Mouse (Mus musculus) macrophage (primary cell): ENCODE measurements around the gene Unc119. TPM values are rescaled to one million over a fixed set of nuclear protein-coding genes. Genes with fewer than 3 reads are reported as not detected.

Experiments used
- H3K27ac ChIP-seq: fragments of 350-480 bp; formaldehyde crosslinking; 2 replicates; pipeline ENCODE4 v1.9.0; 2021
- H3K36me3 ChIP-seq: fragments of 350-480 bp; formaldehyde crosslinking; 2 replicates; pipeline ENCODE4 v1.9.0; 2021; ENCODE audit errors: inconsistent target
- H3K4me3 ChIP-seq: fragments of 350-480 bp; formaldehyde crosslinking; 2 replicates; pipeline ENCODE4 v1.9.0; 2021; ENCODE audit errors: inconsistent target
- H3K79me2 ChIP-seq: fragments of 350-480 bp; formaldehyde crosslinking; 2 replicates; pipeline ENCODE4 v1.9.0; 2021; ENCODE audit errors: inconsistent target
- WGBS: methylation state at CpG from one replicate; pipeline ENCODE4 v1.1.7; 2026; ENCODE audit warnings: inconsistent platforms; ENCODE audit not compliant: missing documents; 5-methylcytosine and 5-hydroxymethylcytosine counted together
- polyA plus RNA-seq: library from polyadenylated mRNA; stranded (reverse); fragments of 250-400 nt; gene quantifications from 3 replicates; pipeline ENCODE4 v1.2.4, GENCODE M21; 2018; ENCODE audit warnings: inconsistent platforms

Unc119 gene
- polyA plus RNA-seq, 1 experiment from 2014 or later: 21.6 TPM

DNA sequence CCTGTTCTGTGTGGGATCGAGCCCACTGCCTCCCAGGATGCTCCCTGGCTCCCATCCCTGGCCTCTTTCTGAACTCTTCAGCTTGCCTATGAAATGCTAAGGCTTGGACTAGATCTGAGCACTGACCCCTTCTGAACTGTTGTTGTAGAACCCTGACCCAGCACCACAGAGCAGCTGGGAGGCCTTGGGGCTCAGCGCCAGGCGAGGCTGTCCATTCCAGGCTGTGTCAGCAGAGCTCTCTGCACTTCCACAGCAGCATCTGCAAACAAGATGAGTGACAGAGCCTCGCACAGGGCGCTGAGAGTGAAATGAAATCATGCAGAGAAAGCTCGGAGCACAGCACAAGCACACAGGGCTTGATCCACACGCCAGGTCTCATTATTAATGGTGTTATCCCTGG lies 29.3 kb downstream of the Unc119 start:
- Histone ChIP-seq H3K4me3 (no peak overlapping the region), H3K36me3 (no peaks in the 10 kb centered on the region)
- 93% methylated on average over 7 of the region's 7 CpGs for WGBS

DNA sequence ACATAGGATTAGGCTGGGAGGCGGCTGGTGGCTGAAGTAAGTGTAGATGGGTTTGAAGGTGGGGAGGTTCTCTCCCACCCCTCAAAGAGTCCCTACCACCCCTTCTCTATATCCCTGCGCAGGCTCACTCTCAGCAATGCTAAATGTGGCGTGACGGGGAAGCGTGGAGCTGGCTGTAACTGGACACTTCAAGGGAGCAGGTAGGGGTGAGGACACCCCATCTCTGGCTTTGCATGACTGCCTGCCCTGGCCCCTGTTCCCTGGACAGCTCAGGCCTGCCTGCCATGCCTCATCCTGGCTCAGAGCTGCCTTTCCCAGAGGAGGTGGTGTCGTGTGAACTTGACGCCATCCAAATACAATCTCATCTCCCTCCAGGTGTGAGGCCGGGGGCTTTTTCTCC lies 30.9 kb downstream of the Unc119 start:
- Histone ChIP-seq H3K79me2 (no peaks in the 10 kb centered on the region), H3K36me3 (no peaks in the 10 kb centered on the region), H3K27ac (no peak overlapping the region), H3K4me3 (no peak overlapping the region)
- 99% methylated on average over 8 of the region's 8 CpGs for WGBS

More for the DNA sequence above, 29.3 kb downstream of the Unc119 start:
- Histone ChIP-seq H3K27ac (no peak overlapping the region), H3K79me2 (no peaks in the 10 kb centered on the region)

DNA sequence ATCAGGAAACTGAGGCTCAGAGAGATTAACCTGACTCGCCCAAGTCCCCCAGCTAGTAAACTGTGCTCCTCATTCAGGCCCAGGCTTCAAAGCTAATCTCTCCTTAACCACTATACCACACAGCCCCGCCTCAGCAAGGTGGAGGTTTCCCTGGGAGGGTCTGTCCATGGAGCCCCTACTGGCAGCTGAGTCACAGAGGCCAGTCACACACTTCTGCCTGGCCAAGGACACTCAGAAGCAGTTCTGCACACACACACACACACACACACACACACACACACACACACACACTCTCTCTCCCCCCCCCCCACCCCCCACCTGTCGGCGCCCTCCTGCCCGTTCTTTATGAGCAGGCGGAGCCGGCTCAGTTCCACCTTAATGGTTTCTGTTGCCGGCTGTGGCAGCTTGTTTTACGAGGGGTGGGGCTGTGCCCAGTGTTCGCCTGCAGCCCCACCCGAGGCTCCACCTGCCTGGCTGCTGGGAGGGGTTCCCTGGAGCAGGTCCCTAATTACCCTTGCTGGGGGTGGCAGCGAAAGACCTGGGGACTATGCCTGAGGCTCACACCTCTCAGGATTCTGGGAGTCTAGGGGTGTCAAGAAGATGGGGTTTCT lies 34.4 kb downstream of the Unc119 start:
- Histone ChIP-seq H3K4me3 (no peak overlapping the region), H3K36me3 (no peaks in the 10 kb centered on the region), H3K79me2 (no peaks in the 10 kb centered on the region), H3K27ac (no peak overlapping the region)
- 37% methylated on average over 7 of the region's 12 CpGs for WGBS

DNA sequence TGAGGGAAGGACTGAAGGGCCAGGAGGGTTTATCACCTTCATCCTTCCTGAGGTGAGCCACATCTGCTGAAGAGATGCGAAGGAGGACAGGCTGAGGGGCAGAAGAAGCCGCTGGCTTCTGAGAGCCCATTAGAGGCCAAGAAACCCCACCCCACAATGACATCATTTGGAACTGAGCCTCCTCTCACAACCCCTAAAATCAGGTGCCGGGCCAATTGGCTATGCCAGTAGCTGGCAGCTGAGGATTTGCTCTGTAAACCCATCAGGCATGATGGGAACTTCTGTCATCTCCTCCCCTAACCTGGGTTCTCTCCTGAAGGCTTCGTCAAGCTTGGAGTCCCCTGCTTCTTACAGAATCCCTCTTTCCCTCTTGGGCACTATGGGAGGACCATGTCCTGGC lies 37.1 kb downstream of the Unc119 start:
- Histone ChIP-seq H3K36me3 (no peaks in the 10 kb centered on the region), H3K27ac (no peak overlapping the region), H3K4me3 (no peak overlapping the region), H3K79me2 (no peaks in the 10 kb centered on the region)
- 91% methylated on average over 4 of the region's 4 CpGs for WGBS

DNA sequence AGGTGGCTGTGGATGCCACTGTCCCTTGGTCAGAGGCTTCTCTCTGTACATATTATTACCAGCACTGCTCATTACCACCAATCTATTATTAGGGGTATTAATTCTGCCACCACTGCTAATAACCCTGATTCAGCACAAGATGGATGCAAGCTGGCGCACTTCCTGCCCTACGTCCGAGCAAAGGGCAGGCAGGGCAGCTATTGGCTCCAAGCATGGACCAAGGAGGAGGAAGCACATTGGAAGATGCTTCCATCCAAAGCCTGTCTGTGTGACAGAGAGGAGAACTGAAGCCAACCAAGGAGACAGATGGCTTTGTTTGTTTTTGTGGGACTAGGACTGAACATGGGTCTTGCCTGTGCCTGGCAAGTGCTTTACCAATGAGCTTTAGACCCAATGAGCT lies 37.7 kb downstream of the Unc119 start:
- Histone ChIP-seq H3K4me3 (no peak overlapping the region), H3K79me2 (no peaks in the 10 kb centered on the region), H3K36me3 (no peaks in the 10 kb centered on the region), H3K27ac (no peak overlapping the region)
- 91% methylated on average over 3 of the region's 3 CpGs for WGBS

DNA sequence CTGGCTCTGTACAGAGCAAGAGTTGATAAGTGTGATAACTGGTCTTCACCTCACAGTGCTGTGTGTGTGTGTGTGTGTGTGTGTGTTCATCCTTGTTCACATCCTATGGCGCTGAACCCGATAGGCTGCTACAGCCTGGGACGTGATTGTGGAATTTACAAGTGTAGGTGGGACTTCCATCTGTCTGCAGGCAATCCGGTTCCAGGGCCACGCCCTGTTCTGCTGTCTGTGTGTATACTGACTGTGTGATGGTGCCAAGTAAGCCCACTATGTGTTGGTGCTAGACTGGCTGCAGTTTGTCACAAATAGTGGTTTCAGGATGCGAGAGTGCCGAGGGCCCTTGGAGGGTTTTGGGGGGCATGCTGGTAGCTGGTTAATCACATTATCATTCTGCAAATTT lies 39.0 kb downstream of the Unc119 start:
- 94% methylated on average over 7 of the region's 7 CpGs for WGBS
- Histone ChIP-seq H3K79me2 (no peaks in the 10 kb centered on the region), H3K36me3 (no peaks in the 10 kb centered on the region), H3K4me3 (no peak overlapping the region), H3K27ac (no peak overlapping the region)

DNA sequence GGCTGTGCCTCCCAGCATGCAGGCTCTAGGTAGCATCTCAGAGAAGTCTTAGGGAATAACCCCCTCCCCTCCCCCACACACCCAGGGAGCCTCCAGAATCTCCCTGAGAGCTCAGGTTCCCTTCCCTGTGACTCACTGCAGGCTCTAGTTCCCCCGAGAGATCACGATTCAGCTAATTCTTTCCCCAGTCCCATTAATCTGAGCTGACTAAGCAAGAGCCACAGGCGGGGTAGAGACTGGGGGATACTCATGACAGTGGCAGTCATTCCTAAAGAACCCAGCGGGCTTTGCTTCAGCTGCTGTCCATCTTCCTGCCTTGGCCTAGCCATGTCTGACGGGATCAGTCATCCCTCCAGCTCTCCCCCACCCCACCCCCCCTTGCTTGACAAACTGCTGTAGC lies 39.4 kb downstream of the Unc119 start:
- H3K27ac ChIP-seq: no peak overlapping the region
- no peak overlapping the region for H3K4me3 ChIP-seq
- H3K36me3 ChIP-seq: no peaks in the 10 kb centered on the region
- H3K79me2 ChIP-seq: no peaks in the 10 kb centered on the region
- WGBS: 81% methylated on average over 5 of the region's 5 CpGs

DNA sequence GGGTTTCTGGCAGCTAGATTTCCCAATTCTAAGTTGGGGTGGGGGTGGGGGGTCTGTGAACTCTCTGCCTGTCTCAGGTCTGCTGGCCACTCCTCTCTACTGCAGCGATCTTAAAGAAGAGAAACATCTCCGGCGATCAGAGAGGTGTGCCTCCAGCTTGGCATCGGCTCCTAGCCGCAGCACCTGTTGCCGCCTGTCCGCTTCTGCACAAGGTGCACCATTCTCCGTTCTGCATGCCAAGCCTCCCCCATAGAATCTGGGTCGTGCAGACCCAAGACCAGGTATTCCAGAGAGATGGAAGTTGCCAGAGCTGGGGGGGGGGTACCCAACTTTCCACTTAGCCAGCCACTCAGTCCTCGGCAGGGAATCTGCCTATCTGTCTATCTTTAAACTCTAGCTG lies 42.5 kb downstream of the Unc119 start:
- Histone ChIP-seq H3K27ac (no peak overlapping the region), H3K4me3 (no peak overlapping the region), H3K36me3 (no peaks in the 10 kb centered on the region), H3K79me2 (no peaks in the 10 kb centered on the region)
- 95% methylated on average over 10 of the region's 10 CpGs for WGBS

DNA sequence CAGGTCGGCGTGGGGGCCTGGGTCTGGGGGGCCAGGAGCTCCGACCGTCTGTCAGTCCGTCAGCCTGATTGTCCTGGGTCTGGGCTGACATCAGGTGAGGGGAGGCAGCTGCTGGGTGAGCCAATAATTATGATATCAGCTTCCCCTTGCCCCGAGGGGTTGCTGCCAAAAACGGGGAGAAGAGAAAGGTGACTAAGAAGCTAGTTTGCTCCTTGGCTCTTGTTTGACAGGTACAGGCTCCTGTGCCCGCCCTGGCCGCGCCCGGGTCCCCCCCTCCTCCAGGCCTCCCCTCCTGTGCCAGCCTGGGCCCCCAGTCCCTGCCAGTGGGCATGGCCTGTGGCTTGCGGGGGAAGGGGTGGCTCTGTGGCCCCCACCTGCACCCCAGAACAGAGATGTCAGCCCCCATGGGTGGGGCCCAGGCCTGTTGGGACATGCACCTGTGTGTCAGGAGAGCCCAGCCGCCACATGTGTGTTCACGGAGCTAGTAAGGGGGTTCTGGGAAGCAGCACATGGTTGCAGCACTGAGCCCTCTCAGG lies 43.3 kb downstream of the Unc119 start, which contains the start of gene Foxn1:
Foxn1 (minus strand) TSS at position 51 of the 536 bp plus-strand sequence.
- 87% methylated on average over 13 of the region's 14 CpGs for WGBS

DNA sequence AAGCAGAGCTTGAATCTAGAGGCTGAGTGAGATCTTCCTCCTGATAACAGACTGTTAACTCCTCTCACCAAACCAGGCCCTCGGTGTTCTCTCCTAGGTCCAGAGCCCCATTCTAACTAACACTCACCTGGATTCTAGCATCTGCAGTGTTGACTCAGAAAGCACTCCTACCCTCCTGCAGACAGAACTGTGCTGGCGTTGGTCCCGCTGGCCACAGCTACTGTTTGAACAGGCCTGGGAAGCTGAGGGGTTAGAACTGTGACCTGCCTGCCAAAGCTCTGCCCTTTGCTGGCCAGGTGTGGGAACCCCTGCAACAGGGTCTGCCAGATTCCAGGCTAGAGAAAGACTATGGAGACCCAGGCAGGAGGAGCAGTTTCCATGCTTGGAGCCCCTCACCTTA lies 49.4 kb downstream of the Unc119 start:
- H3K27ac ChIP-seq: no peak overlapping the region
- no peaks in the 10 kb centered on the region for H3K36me3 ChIP-seq
- 100% methylated on average over 3 of the region's 3 CpGs for WGBS
- H3K4me3 ChIP-seq: no peak overlapping the region
- H3K79me2 ChIP-seq: no peaks in the 10 kb centered on the region

More for the DNA sequence above, 43.3 kb downstream of the Unc119 start, which contains the start of gene Foxn1:
- H3K36me3 ChIP-seq: no peaks in the 10 kb centered on the region
- no peak within 1 kb of the TSS for H3K4me3 ChIP-seq
- H3K27ac ChIP-seq: no peak within 1 kb of the TSS
- no peaks in the 10 kb centered on the region for H3K79me2 ChIP-seq

DNA sequence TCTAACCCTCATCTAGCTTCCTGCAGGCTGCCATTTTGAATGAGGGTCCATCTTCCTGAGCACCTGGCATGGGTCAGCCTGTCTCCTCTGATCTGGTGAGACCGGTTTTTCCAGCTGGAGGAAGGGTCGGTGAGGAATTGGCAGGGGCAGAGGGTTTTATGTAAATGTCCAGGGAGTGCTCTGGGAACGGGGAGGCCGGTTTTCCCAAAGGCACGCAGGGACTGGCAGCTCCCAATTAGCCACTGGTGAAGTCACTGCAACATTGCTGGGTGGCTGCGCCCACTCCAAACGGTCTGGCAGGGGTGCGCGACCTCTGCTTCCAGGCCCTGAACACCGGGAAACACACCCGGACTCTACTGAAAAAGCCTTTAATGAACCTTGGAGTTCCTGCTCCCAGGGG lies 53.7 kb downstream of the Unc119 start:
- 80% methylated on average over 11 of the region's 11 CpGs for WGBS
- H3K27ac ChIP-seq: no peak overlapping the region
- H3K4me3 ChIP-seq: no peak overlapping the region
- H3K79me2 ChIP-seq: no peaks in the 10 kb centered on the region
- no peaks in the 10 kb centered on the region for H3K36me3 ChIP-seq

DNA sequence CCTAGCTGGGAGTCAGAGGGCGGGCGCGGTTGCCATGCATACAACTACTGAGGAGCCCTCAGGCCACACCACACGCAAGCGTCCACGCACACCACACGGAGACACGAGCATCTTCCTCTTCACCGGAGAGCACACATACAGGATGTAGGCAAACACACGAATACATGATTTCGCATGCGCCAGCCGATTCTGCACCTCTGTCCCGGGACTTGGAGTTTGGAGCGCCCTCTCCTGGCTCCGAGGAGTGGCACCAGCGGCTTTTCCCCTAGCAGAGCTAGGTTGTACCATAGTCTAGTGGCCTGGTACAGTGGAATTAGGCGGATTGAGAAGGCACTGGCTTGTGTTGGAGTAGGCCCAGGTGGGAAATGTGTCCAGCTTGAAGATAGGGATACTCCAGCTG lies 54.1 kb downstream of the Unc119 start:
- no peaks in the 10 kb centered on the region for H3K79me2 ChIP-seq
- 34% methylated on average over 18 of the region's 18 CpGs for WGBS
- no peaks in the 10 kb centered on the region for H3K36me3 ChIP-seq
- H3K4me3 ChIP-seq: no peak overlapping the region
- no peak overlapping the region for H3K27ac ChIP-seq

DNA sequence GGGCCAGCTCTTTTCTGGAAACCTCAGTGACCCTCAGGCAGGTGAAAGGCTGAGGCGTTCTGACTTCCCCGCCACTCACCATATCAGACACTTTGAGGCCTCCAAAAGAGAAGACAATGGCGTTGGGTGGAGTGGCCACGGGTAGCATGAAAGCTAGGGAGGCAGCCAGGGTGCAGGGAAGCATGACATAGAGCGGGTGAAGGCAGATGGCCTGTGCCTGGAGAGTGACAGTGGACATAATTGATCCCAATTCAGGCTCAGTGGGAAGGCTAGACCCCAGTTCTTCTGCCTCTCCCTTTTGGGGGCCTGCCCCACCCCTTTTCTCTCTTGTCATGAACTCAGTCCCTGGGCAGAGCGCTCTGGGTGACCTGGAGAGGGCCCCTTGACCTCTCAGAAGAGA lies 54.9 kb downstream of the Unc119 start:
- Histone ChIP-seq H3K27ac (no peak overlapping the region), H3K4me3 (no peak overlapping the region), H3K79me2 (no peaks in the 10 kb centered on the region), H3K36me3 (no peaks in the 10 kb centered on the region)
- 95% methylated on average over 6 of the region's 6 CpGs for WGBS
